Mouse (Mus musculus) natural killer cell, adult 2 months (primary cell): ENCODE data around the gene Kcne2.
A peak's percentile ranks its signal among the peaks of the same experiment; 100 is the strongest.

Experiments used
- DNase-seq, 2 experiments: peaks; one replicate each; pipeline ENCODE4 v3.0.0; 2022; ENCODE audit warnings: low spot score in 2 of 2

Kcne2 gene

DNA sequence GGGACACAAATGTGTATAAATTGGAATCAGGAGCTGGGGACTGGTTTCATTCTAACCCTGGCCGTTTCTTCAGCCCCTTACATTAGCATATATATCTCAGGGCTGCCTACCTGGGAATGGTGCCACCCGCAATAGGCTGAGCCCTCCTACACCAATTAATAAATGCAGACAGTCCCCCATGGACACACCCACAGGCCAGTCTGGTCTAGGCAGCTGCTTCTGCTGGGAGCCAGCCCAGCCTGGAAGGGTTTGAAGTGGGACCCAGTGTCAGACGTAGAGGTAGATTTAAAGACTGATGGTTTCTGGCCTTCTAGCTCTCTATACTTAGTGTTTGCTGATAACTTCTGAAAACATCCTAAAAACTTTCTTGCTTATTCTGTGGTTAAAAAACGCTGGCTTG, 16.9 kb downstream of the Kcne2 start:
- no peak for DNase-seq

GRCm38 (mm10) chr16:92313953-92314741, 22.0 kb downstream of the Kcne2 start:
- peak; percentile 25 to 37 for DNase-seq

DNA sequence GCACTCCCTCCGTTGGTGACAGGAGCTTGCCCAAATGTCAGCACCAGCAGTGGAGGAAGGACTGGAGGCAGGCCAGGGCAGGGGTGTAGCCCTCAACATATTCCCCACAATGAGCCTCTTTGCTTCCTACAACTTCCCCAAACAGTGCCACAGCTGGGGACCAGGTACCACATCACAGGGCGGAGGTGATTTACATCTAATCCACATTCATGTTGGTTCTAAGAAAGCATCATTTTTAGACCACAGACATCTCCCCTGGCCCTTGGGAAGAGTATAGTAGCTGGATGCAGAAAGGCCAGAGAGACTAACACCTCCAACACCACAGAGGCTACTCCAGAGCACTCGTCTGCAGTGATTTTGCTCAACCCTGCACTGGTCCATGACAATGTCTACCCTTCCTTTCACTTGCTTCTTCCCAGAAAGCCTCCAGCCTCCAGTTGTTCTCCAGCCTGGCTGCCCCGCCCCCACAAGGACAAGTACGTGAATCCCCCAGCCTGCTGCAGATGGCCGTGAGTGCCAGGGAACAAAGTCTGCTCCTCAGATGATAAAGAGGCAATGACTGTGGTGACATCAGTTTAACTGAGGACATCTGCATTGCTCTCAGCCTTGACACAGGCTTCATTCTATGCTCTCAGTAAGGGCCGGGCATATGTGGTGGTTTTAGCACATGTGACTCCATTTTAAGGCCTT, 24.0 kb downstream of the Kcne2 start:
- DNase-seq, result no peak

DNA sequence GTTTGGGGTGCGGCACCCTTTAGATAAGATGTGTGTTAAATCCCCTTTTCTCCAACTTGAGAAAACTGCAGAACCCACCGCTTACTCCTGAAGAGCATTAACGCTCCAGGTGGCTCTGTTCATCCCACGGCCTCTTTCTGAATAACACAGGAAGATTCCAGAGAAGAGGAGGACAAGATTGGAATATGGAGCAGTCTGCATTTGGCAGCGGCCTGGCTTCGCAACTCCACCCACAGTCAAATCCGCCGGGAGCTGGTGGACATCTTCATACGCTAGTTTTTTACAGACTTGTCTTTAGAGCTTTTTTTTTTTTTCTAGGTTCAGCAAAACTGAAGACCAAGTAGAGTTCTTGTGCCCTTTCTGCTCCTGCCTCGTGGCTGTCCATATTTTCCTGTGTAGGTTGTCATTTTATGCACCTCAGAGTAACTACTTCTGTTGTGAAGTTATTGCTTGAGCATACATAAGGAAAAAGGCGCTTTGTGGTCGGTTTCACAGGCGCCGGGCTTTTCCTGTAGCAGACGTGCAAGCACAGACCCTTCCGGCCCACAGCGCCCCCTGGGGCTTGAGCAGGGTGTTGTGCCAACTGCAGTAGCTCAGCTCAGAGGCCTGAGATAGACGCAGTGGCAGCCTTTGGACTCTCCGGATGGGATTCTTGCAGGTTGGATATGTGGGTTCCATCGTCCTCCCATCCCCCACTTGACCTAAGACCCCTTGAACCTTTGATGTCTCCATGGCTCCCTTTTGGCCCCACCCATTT, 27.3 kb downstream of the Kcne2 start:
- DNase-seq, result peak; percentile 28 to 62

GRCm38 (mm10) chr16:92320361-92320760, 28.2 kb downstream of the Kcne2 start:
- no peak for DNase-seq

DNA sequence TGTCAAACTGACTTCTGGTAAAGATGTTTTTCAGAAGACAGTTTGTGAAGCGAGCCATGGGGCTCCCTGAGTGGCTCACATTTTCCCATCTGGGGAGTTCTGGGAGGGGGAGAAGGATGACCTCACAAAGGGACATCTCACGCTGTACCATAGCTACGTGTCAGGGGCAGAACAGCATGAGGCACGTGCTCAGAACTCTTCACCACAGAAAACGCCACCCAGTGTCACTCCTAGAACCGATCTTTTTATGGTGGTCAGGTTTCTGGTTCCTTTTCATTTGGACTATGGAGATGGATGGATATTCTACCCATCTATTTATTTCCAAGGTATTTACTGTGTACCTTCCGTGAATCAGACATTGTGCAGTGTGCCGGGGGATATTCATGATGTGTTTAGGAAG, 29.2 kb downstream of the Kcne2 start, which contains the start of gene Fam243:
Gene Fam243, minus strand, starts transcription at position 101 of the 400 bp plus-strand sequence.
- no peak for DNase-seq

DNA sequence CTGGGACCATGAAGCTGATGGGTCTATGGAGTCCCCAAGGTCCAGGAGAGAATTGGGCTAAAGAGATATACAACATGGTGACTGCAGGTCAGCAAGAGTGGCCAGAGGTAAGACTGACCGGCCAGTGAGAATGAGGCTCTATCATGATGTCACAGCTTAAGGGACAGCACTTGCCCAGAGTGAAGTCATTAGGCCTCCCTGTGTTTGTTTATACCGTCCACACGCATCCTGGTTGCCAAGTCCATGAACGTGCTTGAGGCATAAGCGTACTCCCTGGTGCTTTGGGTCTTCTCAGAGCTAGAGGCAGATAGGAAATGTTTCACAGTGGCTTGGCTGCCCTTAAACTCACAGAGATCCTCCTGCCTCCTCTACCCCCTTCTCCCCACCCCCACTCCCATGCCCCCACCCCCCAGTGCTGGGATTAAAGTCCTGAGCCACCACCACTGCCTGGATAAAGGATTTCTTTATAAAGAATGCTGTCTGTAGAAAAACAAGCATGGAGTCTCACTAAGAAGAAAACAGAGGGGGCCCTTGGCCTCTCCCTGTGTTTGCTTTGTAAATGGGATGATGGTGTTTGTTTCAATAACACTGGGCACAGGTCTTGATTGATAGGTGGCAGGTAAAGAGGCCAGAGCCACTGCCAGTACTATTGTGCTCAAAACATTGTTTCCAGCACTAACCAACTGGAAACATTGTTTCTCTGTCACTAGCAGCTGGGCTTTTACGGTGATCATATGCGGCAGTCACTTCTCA, 32.3 kb downstream of the Kcne2 start:
- DNase-seq, result no peak

DNA sequence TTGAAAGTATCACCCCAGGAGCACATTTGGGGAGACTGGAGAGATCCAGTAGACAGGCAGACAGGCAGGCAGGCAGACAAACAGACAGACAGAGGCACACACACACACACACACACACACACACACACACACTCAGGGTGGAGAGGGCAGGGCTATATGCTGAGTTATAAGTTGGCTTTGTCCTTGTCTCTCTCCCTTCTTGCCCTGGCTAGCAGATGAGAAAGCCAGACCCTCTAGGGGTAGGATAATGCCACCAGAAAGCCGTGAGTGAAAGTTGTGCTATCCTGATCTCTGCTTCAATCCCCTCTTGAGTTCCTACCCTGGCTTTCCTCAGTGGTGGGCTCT, 32.8 kb downstream of the Kcne2 start:
- DNase-seq, result no peak

- DNase-seq, result no peak
These were observed 35.7 kb downstream of the Kcne2 start for GRCm38 (mm10) chr16:92327911-92328310.

DNA sequence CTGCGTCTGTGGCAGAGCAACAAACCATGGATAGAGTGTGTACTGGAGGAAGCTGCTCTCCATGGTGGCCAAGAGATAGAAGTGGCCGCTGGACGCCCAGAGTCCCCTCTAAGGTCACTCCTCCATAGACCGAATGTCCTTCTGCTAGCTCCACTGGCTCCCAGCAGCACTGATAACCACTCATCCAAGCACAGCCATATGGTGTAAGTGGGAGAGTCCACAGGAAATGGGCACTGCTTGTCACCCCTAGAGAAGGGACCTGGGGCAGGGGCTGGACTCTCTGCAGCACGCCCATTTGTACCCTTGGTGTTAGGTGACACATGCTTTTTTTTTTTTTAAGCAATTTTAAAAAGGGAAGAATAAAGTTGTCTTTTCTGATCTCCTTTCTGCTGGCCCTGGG, 38.8 kb downstream of the Kcne2 start:
- DNase-seq, result no peak

DNA sequence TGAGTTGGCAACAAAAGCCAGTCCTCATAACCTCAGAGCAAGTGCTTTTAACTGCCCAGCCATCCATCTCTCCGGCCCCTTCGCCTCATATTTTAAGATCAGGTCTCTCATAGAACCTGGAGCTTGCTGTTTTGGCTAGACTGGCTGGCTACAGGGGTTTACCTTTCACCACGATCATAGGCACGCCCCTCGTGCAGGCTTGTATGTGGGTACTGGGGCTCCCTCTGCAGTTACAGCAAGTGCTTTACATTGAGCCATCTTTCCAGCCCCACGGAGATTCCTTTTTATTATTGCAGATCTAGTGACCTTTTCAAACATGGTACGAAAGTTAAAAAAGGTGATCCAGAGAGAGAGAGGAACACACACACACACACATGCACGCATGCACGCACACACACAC, 42.4 kb downstream of the Kcne2 start:
- no peak for DNase-seq

GRCm38 (mm10) chr16:92336280-92336679, 44.1 kb downstream of the Kcne2 start:
- peak; percentile 7 to 44 for DNase-seq

GRCm38 (mm10) chr16:92340612-92341511, 48.7 kb downstream of the Kcne2 start:
- DNase-seq, result peak; percentile 14 to 24

GRCm38 (mm10) chr16:92345177-92345576, 53.0 kb downstream of the Kcne2 start:
- DNase-seq, result no peak

- no peak for DNase-seq
These were observed 54.2 kb downstream of the Kcne2 start for GRCm38 (mm10) chr16:92346297-92346916.
